Mouse (Mus musculus): ENCODE data around the gene Zfp598.
"Not testable (repeated sequence)": the region's sequence is repeated elsewhere in the genome, so short reads cannot be mapped to it uniquely, and the experiment has no call there.

The Zfp598 gene

GRCm38 (mm10) chr17:24721383-24721955 lies 52.0 kb downstream of the Zfp598 start:
- DNase-seq (ENCODE audit: low spot score in 2 of 2) = not testable (repeated sequence)

- DNase-seq (ENCODE audit: low spot score in 2 of 2) = no peak
These were observed 52.9 kb downstream of the Zfp598 start for GRCm38 (mm10) chr17:24722220-24722924.

- no peak for DNase-seq (ENCODE audit: low spot score in 2 of 2)
These were observed 53.8 kb downstream of the Zfp598 start for GRCm38 (mm10) chr17:24723122-24723880.

GRCm38 (mm10) chr17:24723881-24724180 lies 54.3 kb downstream of the Zfp598 start:
- no peak for DNase-seq (ENCODE audit: low spot score in 2 of 2)

GRCm38 (mm10) chr17:24724184-24724583 lies 54.7 kb downstream of the Zfp598 start, which contains the start of gene Ndufb10:
Gene Ndufb10 (minus strand): TSS chr17:24724478.
- DNase-seq (ENCODE audit: low spot score in 2 of 2) = peak; percentile 88 to 92

- no peak for DNase-seq (ENCODE audit: low spot score in 2 of 2)
These were observed 56.3 kb downstream of the Zfp598 start for GRCm38 (mm10) chr17:24725637-24726390.

GRCm38 (mm10) chr17:24727618-24728017 lies 58.1 kb downstream of the Zfp598 start, which contains the start of gene Rpl3l:
Gene Rpl3l (plus strand): TSS chr17:24727820.
- no peak for DNase-seq (ENCODE audit: low spot score in 2 of 2)

GRCm38 (mm10) chr17:24728184-24728583 lies 58.7 kb downstream of the Zfp598 start:
- no peak for DNase-seq (ENCODE audit: low spot score in 2 of 2)

GRCm38 (mm10) chr17:24729067-24729466 lies 59.6 kb downstream of the Zfp598 start:
- DNase-seq (ENCODE audit: low spot score in 2 of 2) = no peak

- no peak for DNase-seq (ENCODE audit: low spot score in 2 of 2)
These were observed 61.3 kb downstream of the Zfp598 start for GRCm38 (mm10) chr17:24730787-24731186.

Measured in right cerebral cortex, postnatal 36 days (tissue).